Mouse (Mus musculus) heart, embryonic 12.5 days (tissue): ENCODE data around the gene Mad1l1. TPM values are rescaled to one million over a fixed set of nuclear protein-coding genes. Genes with fewer than 3 reads are reported as not detected.

Experiments used
- ATAC-seq: fragments of 200-750 bp; cut with Nextera tagmentation; 2 replicates; pipeline ENCODE4 v1.8.0; 2017; ENCODE audit warnings: moderate TSS enrichment, moderate library complexity; ENCODE audit not compliant: insufficient number of reproducible peaks, low FRiP score
- H3K27ac ChIP-seq: fragments of 300-500 bp; sonication (generic); 2 replicates; pipeline ENCODE4 v1.5.1; 2016; ENCODE audit warnings: mild to moderate bottlenecking, moderate library complexity; ENCODE audit not compliant: poor library complexity, severe bottlenecking
- H3K27me3 ChIP-seq: fragments of 300-500 bp; sonication (generic); replicated peaks from 2 replicates; pipeline ENCODE4 v1.6.1; 2016; ENCODE audit warnings: mild to moderate bottlenecking, moderate library complexity
- H3K36me3 ChIP-seq: fragments of 300-500 bp; sonication (generic); 2 replicates; pipeline ENCODE4 v1.6.1; 2016; ENCODE audit warnings: mild to moderate bottlenecking, moderate library complexity
- H3K4me1 ChIP-seq: fragments of 300-500 bp; sonication (generic); replicated peaks from 2 replicates; pipeline ENCODE4 v1.6.1; 2016; ENCODE audit warnings: mild to moderate bottlenecking
- H3K4me2 ChIP-seq: fragments of 300-500 bp; sonication (generic); 2 replicates; pipeline ENCODE4 v1.6.1; 2016; ENCODE audit warnings: mild to moderate bottlenecking, moderate library complexity
- H3K4me3 ChIP-seq: fragments of 300-500 bp; sonication (generic); 2 replicates; pipeline ENCODE4 v1.5.1; 2016; ENCODE audit warnings: mild to moderate bottlenecking
- H3K9ac ChIP-seq: fragments of 300-500 bp; sonication (generic); 2 replicates; pipeline ENCODE4 v1.6.1; 2016; ENCODE audit warnings: mild to moderate bottlenecking, moderate library complexity
- H3K9me3 ChIP-seq: fragments of 300-500 bp; sonication (generic); replicated peaks from 2 replicates; pipeline ENCODE4 v1.6.1; 2016; ENCODE audit warnings: mild to moderate bottlenecking, moderate library complexity
- WGBS: fragments of 180-500 bp; shearing (Covaris S2); methylation state at CpG from one replicate; pipeline ENCODE4 v1.1.7; 2016; 5-methylcytosine and 5-hydroxymethylcytosine counted together
- polyA plus RNA-seq: library from polyadenylated mRNA; unstranded; fragments of >200 nt; fragmentation: Nextera tagmentation; extraction: Ambion mirVana; gene quantifications from 2 replicates; pipeline ENCODE4 v1.2.1, GENCODE M21; 2016

Gene Mad1l1
- polyA plus RNA-seq, 1 experiment from 2014 or later, result 26.3 TPM

DNA sequence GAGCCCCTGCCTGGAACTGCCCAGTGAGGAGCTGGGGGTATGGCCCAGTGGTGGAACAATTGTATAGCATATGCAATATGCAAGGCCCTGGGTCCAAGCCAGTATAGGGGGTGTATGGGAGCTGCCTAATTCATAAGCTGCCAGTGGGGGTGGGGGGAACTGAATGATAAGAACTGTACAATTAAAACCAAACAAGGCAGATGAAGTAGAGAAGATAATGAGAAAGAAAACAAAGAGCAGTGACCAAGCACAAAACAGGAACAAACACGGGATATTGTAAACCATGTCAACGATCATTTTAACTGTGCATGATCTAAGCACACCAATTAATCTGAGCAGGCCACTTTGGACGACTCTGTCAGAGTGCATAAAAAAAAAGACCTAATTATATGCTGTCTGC, 167.2 kb downstream of the Mad1l1 start:
- Histone ChIP-seq H3K27ac (no peak overlapping the region), H3K36me3 (no peaks in the 10 kb centered on the region), H3K4me3 (no peak overlapping the region), H3K27me3 (no peaks in the 10 kb centered on the region), H3K4me2 (no peak overlapping the region), H3K9ac (no peak overlapping the region), H3K4me1 (peaks cover 44% of the 10 kb centered on the region), H3K9me3 (no peaks in the 10 kb centered on the region)
- ATAC-seq, result no peak
- WGBS, result 85% methylated on average over 3 of the region's 3 CpGs

DNA sequence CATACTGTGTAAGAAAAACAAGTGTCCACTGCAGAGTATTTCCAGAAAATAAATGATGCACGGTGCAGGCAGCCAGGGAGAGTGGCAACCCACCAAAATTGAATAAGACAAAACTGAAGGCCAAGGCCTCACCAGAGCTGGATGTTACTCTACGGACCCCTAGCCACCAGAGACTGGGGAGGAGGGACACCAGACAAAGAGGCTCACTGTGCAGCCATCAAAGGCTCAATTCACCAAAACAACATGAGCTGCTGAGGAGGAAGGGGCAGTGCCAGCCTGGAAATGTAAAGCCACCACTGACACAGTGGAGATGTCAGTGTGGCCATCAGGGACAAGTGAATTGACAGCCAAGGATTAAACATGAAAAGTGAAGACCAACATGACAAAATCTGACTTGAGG, 169.5 kb downstream of the Mad1l1 start:
- H3K9me3 ChIP-seq, result no peaks in the 10 kb centered on the region
- no peak overlapping the region for H3K9ac ChIP-seq
- 62% methylated on average over 2 of the region's 2 CpGs for WGBS

DNA sequence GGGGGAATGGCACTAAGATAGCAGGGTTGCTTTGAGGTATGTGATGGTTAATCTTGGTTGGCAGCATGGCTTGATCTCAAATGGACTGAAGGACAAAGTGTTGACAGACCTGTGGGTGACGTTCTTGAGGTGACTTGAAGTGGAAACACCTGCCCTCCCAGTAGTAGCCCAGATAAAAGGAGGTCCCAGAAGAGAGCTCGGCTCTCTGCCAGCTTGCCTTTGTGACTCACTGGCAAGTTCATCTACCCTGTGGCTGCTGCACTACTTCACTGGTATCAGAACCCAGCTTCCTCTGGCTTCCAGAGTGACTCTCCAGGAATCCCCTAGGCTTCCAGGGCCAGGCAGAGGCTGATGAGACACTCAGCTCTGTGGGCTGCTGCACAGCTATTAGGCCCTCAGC, 170.2 kb downstream of the Mad1l1 start:
- Histone ChIP-seq H3K4me2 (no peak overlapping the region), H3K9ac (no peak overlapping the region), H3K27ac (peak overlapping the region; percentile 46; the same call in 1 of the 2 replicates), H3K4me3 (no peak overlapping the region), H3K4me1 (peaks cover 29% of the 10 kb centered on the region), H3K36me3 (no peaks in the 10 kb centered on the region), H3K27me3 (no peaks in the 10 kb centered on the region), H3K9me3 (no peaks in the 10 kb centered on the region)
- WGBS, result 31% methylated on average over 2 of the region's 2 CpGs
- ATAC-seq, result 0 out of 2 replicates have a peak, but pooled peaks have one; percentile 39

More for the DNA sequence above, 169.5 kb downstream of the Mad1l1 start:
- H3K36me3 ChIP-seq, result no peaks in the 10 kb centered on the region
- no peak for ATAC-seq
- H3K4me1 ChIP-seq, result peaks cover 32% of the 10 kb centered on the region
- peak overlapping the region; percentile 53 for H3K27ac ChIP-seq
- H3K4me2 ChIP-seq, result no peak overlapping the region
- no peak overlapping the region for H3K4me3 ChIP-seq
- H3K27me3 ChIP-seq, result no peaks in the 10 kb centered on the region

DNA sequence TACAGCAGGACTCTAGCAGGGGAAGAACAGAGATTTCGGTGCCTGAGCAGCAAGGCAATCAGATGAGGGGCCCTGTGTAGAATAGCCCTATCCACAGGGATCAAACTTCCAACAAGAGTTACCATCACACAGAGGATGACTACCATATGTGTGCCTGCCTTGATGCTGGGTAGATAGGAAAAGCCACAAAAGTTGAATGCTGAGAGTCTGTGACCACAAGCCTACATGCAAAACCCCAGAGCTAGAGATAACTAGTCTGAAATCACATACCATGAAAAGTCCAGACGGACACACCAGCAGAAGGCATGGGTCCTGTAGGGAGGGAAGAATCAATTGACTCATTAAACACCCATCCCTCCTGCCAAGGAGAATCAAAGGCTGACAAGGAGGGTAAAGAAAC, 170.7 kb downstream of the Mad1l1 start:
- Histone ChIP-seq H3K4me1 (peaks cover 27% of the 10 kb centered on the region; the same call in 1 of the 2 replicates), H3K4me2 (no peak overlapping the region), H3K9ac (no peak overlapping the region), H3K4me3 (no peak overlapping the region), H3K27me3 (no peaks in the 10 kb centered on the region), H3K27ac (0 out of 2 replicates have a peak overlapping the region, but pooled peaks have one; percentile 46), H3K36me3 (no peaks in the 10 kb centered on the region), H3K9me3 (no peaks in the 10 kb centered on the region)
- 81% methylated on average over 2 of the region's 2 CpGs for WGBS
- no peak for ATAC-seq

DNA sequence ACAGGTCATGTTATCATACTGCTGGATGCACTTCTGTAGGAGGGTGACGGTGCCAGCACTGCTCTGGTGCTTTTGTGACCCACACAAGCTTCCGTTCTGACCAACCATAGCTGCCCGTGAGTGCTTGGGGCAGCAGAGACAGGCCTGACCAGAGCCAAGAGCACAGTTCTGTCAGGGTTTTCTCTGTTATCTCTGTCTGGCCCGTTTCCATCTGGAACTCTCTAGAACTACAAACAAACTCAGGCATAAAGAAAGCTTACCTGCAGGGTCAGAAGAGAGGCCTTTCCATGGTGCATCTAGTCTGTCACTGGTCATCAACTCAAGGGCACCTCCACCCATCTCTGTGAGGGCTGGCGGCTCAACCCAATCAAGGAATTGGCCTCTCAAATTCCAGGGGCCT, 171.2 kb downstream of the Mad1l1 start:
- Histone ChIP-seq H3K36me3 (no peaks in the 10 kb centered on the region), H3K27me3 (no peaks in the 10 kb centered on the region), H3K9me3 (no peaks in the 10 kb centered on the region), H3K9ac (no peak overlapping the region), H3K4me1 (peaks cover 27% of the 10 kb centered on the region; the same call in 1 of the 2 replicates), H3K27ac (no peak overlapping the region), H3K4me3 (no peak overlapping the region), H3K4me2 (no peak overlapping the region)
- 75% methylated on average over 5 of the region's 5 CpGs for WGBS
- no peak for ATAC-seq

DNA sequence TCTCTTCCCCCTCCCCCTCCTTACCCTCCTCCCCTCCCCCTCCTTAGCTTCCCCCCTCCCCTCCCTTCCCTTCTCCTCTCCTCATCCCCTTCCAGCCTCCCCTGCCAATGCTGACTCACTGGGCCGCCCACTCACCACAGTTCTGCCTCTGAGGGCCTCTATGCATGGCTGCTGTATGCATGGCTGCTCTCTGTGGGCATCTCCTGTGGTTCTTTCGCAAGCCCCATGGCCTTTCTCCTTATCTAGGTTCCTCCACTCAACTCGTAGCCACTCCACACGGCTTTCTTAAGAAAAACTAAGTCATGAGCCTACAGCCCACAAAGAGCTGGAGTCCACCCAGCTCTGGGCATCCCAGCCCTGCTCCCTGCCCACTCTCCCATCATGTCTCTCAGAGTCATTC, 172.1 kb downstream of the Mad1l1 start:
- no peaks in the 10 kb centered on the region for H3K27me3 ChIP-seq
- WGBS, result 68% methylated on average over 4 of the region's 4 CpGs
- no peak overlapping the region for H3K9ac ChIP-seq
- no peaks in the 10 kb centered on the region for H3K9me3 ChIP-seq
- no peak overlapping the region for H3K27ac ChIP-seq
- H3K4me1 ChIP-seq, result peaks cover 27% of the 10 kb centered on the region; the same call in 1 of the 2 replicates
- no peaks in the 10 kb centered on the region for H3K36me3 ChIP-seq
- no peak overlapping the region for H3K4me2 ChIP-seq
- no peak for ATAC-seq
- no peak overlapping the region for H3K4me3 ChIP-seq

DNA sequence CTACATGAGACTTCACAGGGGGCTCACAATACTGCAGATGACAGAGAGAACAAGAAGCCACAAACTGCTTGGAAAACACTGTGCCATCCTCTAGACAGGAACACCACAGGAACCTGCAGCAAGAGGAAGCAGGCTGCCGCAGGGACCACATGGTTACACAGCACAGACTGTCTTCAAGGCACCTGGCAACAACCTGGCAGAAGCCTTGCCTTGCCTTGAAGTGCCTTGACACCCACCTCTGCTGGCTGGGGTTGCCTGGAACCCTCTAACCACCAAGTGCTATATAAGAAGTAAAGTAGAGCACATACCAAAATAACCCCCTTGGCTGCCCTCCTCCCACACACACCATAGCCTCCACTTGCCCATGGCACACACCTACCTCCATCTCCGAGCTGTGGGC, 177.8 kb downstream of the Mad1l1 start:
- no peak overlapping the region for H3K4me3 ChIP-seq
- H3K36me3 ChIP-seq, result no peaks in the 10 kb centered on the region
- H3K27ac ChIP-seq, result no peak overlapping the region
- WGBS, result 80% methylated on average over 2 of the region's 2 CpGs
- no peaks in the 10 kb centered on the region for H3K9me3 ChIP-seq
- H3K9ac ChIP-seq, result no peak overlapping the region
- no peaks in the 10 kb centered on the region for H3K27me3 ChIP-seq
- ATAC-seq, result no peak
- H3K4me2 ChIP-seq, result no peak overlapping the region
- H3K4me1 ChIP-seq, result peaks cover 7% of the 10 kb centered on the region; the same call in 1 of the 2 replicates

DNA sequence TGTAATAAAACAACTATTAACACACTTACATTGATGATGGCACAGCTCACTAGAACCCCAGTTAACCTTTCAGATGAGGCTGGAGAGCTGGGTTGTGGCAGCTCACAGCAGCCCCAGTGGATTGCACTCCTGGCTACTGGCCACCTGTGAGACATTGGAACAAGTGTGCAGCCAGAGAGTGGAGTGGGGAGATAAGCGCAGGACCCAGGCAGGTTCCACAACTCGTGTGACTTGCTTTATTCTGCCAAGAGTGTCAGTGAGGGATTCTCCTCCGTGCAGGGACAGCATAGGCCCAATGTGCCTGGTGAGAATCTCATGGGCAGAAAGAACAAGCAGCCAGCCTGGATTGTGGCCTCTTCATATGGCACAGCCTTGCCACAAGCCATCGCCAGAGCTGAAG, 180.0 kb downstream of the Mad1l1 start:
- Histone ChIP-seq H3K27ac (no peak overlapping the region), H3K36me3 (0 out of 2 replicates have a peak, but pooled peaks cover 3% of the 10 kb centered on the region), H3K4me3 (no peak overlapping the region), H3K4me2 (no peak overlapping the region), H3K27me3 (no peaks in the 10 kb centered on the region), H3K9ac (no peak overlapping the region), H3K4me1 (peaks cover 4% of the 10 kb centered on the region), H3K9me3 (no peaks in the 10 kb centered on the region)
- 81% methylated on average over 4 of the region's 4 CpGs for WGBS
- ATAC-seq, result no peak

DNA sequence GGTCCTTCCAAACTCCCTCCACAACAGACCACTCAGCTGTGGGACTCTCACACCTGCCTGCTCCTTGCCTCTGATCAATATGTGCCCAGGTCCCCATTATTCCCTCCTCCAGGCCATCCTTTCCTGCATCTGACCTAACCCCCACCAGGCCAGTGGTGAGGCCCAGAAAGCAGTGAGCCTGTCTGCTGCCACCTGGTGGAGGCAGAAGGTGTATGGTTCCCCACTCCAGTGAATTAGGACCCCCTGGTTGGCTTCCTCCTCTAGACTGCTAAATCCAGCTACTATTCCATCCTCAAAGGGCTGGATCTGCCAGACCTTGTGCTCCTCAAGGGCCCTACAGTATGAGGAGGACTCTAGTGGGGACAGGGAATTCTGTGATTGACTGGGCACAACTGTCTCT, 181.1 kb downstream of the Mad1l1 start:
- no peak overlapping the region for H3K4me3 ChIP-seq
- H3K4me1 ChIP-seq, result peaks cover 15% of the 10 kb centered on the region
- 0 out of 2 replicates have a peak, but pooled peaks cover 3% of the 10 kb centered on the region for H3K36me3 ChIP-seq
- H3K27me3 ChIP-seq, result no peaks in the 10 kb centered on the region
- no peak overlapping the region for H3K9ac ChIP-seq
- H3K4me2 ChIP-seq, result no peak overlapping the region
- no peak overlapping the region for H3K27ac ChIP-seq
- ATAC-seq, result no peak; the same call in 1 of the 2 replicates
- H3K9me3 ChIP-seq, result no peaks in the 10 kb centered on the region

DNA sequence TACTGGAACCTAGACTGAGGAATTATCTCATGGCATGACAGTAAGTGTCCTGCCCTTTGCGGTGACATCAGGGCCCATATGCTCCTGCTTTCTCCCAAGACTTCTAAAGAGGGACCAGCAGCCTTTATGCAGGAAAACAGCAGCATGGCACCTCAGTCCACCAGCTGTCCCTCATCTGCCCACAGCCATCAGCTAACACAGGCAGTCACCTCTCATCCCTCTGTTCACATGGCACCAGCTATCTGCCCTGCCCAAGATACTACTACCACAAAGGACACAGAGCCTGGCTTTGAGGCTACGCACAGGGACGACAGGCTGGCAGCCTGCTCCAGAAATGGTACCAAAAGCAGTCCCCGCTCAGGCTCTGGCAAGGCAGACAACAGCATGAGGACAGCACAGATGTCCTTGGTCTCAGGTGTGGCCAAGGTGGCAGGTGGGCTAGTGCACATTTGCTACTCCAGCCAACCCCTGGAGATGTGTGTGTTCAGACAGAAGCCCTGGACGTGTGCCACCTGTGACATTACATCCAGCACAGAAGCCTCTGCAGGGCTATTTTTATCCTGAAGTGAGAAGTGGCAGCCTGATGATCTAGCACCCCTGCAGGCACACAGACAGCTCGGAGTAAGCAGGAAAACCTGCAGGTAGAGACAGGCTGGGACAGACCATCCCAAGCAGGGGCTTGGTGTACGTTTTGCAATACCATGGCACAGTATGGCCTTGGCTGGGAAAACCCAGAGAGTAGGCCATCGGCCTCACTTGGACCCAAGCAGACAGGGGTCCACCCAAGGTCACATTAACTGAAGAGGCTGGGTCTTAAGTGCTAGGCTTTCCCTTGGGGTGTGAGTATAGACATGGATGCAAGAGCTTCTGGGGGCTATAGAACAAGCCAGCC, 185.4 kb downstream of the Mad1l1 start:
- H3K4me3 ChIP-seq, result no peak overlapping the region
- H3K4me2 ChIP-seq, result no peak overlapping the region
- H3K4me1 ChIP-seq, result peaks cover 15% of the 10 kb centered on the region
- H3K9ac ChIP-seq, result no peak overlapping the region
- no peaks in the 10 kb centered on the region; the same call in 1 of the 2 replicates for H3K9me3 ChIP-seq
- no peak overlapping the region for H3K27ac ChIP-seq
- no peaks in the 10 kb centered on the region for H3K27me3 ChIP-seq
- peaks cover 7% of the 10 kb centered on the region; the same call in 1 of the 2 replicates for H3K36me3 ChIP-seq
- 0 out of 2 replicates have a peak, but pooled peaks have one; percentile 26 for ATAC-seq
- 70% methylated on average over 8 of the region's 8 CpGs for WGBS

DNA sequence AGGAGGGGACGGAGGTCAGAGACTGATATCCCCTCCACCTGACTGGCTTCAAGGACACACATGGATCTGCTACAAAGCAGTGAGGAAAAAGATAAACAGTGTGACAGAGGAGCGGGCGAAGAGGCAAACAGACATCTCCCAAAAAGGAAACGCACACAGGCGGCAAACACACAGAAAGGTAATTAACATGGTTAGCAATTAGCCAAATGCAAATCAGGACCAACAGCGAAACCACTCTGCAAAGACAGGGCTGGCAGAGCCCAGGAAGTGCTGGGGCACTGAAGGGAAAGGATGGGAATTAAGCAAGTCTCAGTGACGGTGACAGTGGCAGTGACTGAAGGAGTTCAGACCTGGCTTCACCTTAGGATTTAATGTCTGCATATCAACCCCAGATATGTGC, 187.3 kb downstream of the Mad1l1 start:
- 90% methylated on average over 7 of the region's 7 CpGs for WGBS
- Histone ChIP-seq H3K4me1 (peaks cover 15% of the 10 kb centered on the region), H3K27me3 (no peaks in the 10 kb centered on the region), H3K9me3 (no peaks in the 10 kb centered on the region; the same call in 1 of the 2 replicates), H3K9ac (no peak overlapping the region), H3K27ac (no peak overlapping the region), H3K36me3 (peaks cover 7% of the 10 kb centered on the region; the same call in 1 of the 2 replicates), H3K4me2 (no peak overlapping the region), H3K4me3 (no peak overlapping the region)
- no peak for ATAC-seq
